Mouse (Mus musculus) gastrocnemius, postnatal 10 days (tissue): Measurements from ENCODE around the gene Emc4. TPM values are rescaled to one million over a fixed set of nuclear protein-coding genes. Genes with fewer than 3 reads are reported as not detected.

Experiments
- DNase-seq: peaks from one replicate; pipeline ENCODE4 v3.0.0; 2021; ENCODE audit warnings: mixed read lengths
- long read RNA-seq, 2 experiments: library from polyadenylated mRNA; stranded (forward); transcript quantifications; one replicate each; pipeline ENCODE4 v2.0.0; 2021
- total RNA-seq, 2 experiments: library from RNA; stranded (reverse); gene quantifications; 2 replicates each; pipeline ENCODE4 v1.2.3; 2021

Emc4 gene
- total RNA-seq, result 10 to 100 TPM; 71.0 to 73.7 TPM
- long read RNA-seq, experiment 1, transcript Emc4-201 (5 exons, 983 nt), result major isoform, 46 of 49 reads
- long read RNA-seq, experiment 1, partial matches to known transcripts, result 1 of 49 reads
- long read RNA-seq, experiment 1, other reads (novel, unspliced or antisense), result 2 of 49 reads
- long read RNA-seq, experiment 2, transcript Emc4-201 (5 exons, 983 nt), result major isoform, 58 of 62 reads
- long read RNA-seq, experiment 2, partial matches to known transcripts, result 2 of 62 reads
- long read RNA-seq, experiment 2, other reads (novel, unspliced or antisense), result 2 of 62 reads

GRCm38 (mm10) chr2:112367726-112368673 lies at the start of gene Emc4:
Gene Emc4, minus strand, starts transcription at chr2:112368027.
- peak; percentile 92 for DNase-seq

GRCm38 (mm10) chr2:112407030-112407429 lies 39.2 kb upstream of the Emc4 start:
- no peak for DNase-seq

GRCm38 (mm10) chr2:112396649-112397048 lies 28.8 kb upstream of the Emc4 start:
- no peak for DNase-seq

- DNase-seq, result no peak
Observed at GRCm38 (mm10) chr2:112393958-112394357, 26.1 kb upstream of the Emc4 start.

- DNase-seq, result no peak
Observed at GRCm38 (mm10) chr2:112392689-112393088, 24.9 kb upstream of the Emc4 start.

GRCm38 (mm10) chr2:112391346-112392000 lies 23.6 kb upstream of the Emc4 start:
- no peak for DNase-seq

- DNase-seq, result no peak
Observed at GRCm38 (mm10) chr2:112390843-112391242, 23.0 kb upstream of the Emc4 start.

GRCm38 (mm10) chr2:112381219-112381618 lies 13.4 kb upstream of the Emc4 start:
- no peak for DNase-seq

- DNase-seq, result no peak
Observed at GRCm38 (mm10) chr2:112380131-112380530, 12.3 kb upstream of the Emc4 start.

- DNase-seq, result peak; percentile 98
Observed at GRCm38 (mm10) chr2:112378973-112379898, 11.4 kb upstream of the Emc4 start, which contains the start of gene Katnbl1. Gene Katnbl1, plus strand, starts transcription at chr2:112379211.

- DNase-seq, result no peak
Observed at GRCm38 (mm10) chr2:112374610-112375009, 6.8 kb upstream of the Emc4 start.

GRCm38 (mm10) chr2:112373141-112373540 lies 5.3 kb upstream of the Emc4 start:
- no peak for DNase-seq

- DNase-seq, result peak; percentile 52
Observed at GRCm38 (mm10) chr2:112369941-112370340, 2.1 kb upstream of the Emc4 start.

- DNase-seq, result no peak
Observed at GRCm38 (mm10) chr2:112367222-112367621, 605 bp downstream of the Emc4 start.

- no peak for DNase-seq
Observed at GRCm38 (mm10) chr2:112360781-112361169, 7.1 kb downstream of the Emc4 start.

- no peak for DNase-seq
Observed at GRCm38 (mm10) chr2:112360012-112360780, 7.6 kb downstream of the Emc4 start.

GRCm38 (mm10) chr2:112359611-112360010 lies 8.2 kb downstream of the Emc4 start:
- DNase-seq, result no peak

GRCm38 (mm10) chr2:112353685-112354455 lies 14.0 kb downstream of the Emc4 start:
- DNase-seq, result no peak

GRCm38 (mm10) chr2:112348246-112348645 lies 19.6 kb downstream of the Emc4 start:
- no peak for DNase-seq

GRCm38 (mm10) chr2:112341117-112341516 lies 26.7 kb downstream of the Emc4 start:
- no peak for DNase-seq
